Comparison of ENCODE assay signal across 8 mouse cellular contexts in the genomic region with DNA sequence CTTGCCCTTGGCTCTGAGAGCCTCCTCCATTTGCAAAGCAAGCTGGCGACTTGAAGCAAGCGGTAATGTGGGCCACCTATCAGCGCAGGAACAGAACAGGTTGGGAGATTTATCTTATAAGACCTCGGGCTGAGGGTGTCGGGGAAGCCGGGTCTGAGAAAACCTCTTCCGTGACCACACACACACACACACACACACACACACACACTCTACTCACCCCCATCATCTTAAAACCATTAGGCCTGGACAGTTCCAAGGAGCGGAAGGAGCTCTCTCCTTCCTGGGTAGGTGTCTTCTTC. TPM values are rescaled to one million over a fixed set of nuclear protein-coding genes. Genes with fewer than 3 reads are reported as not detected.
DNase-seq lines count a peak whose midpoint lies in the region; ATAC-seq and TF ChIP-seq lines count a peak whose summit lies in the region.

No protein-coding gene starts in this region.

- peaks cover 37% of the 10 kb centered on the region for H3K79me2 ChIP-seq in MEL (ENCODE audit: control insufficient read depth, insufficient read depth, low read length, poor library complexity)

- TF ChIP-seq RAD21 in MEL (IDR thresholded peaks at IDR 0.05; ENCODE audit: low read depth, low read length): no peak

- peaks cover under 1% of the 10 kb centered on the region; the same call in 1 of the 2 replicates for H3K36me3 ChIP-seq in heart, postnatal 0 days (replicated peaks; ENCODE audit: control insufficient read depth, insufficient read depth, low read length)
- peaks cover 0 to 24% of the 10 kb centered on the region in 2 experiments; a peak in 2 of 4 replicates for H3K36me3 ChIP-seq in MEL (ENCODE audit: control insufficient read depth in 1 of 2, insufficient read depth in 2 of 2, low read length in 2 of 2)
- H3K36me3 ChIP-seq in hindbrain, embryonic 15.5 days: peaks cover 5% of the 10 kb centered on the region
- H3K36me3 ChIP-seq in megakaryocyte, embryonic 14.5 days (replicated peaks; ENCODE audit: low read length): peaks cover 43% of the 10 kb centered on the region

- TF ChIP-seq POLR2A in MEL (IDR thresholded peaks at IDR 0.05; ENCODE audit: control insufficient read depth in 1 of 2, insufficient read depth in 1 of 2, low read depth in 1 of 2, low read length in 2 of 2, poor library complexity in 1 of 2): no peak

- TF ChIP-seq EP300 in heart, postnatal 0 days (IDR thresholded peaks at IDR 0.05; ENCODE audit: low read depth): no peak
- peak in 1 of 2 experiments; percentile 51; a peak in 1 of 4 replicates for TF ChIP-seq EP300 in MEL (IDR thresholded peaks at IDR 0.05; ENCODE audit: low read depth in 1 of 2, low read length in 2 of 2)

- peak overlapping the region; percentile 64 for H3K4me2 ChIP-seq in heart, postnatal 0 days (ENCODE audit: low read depth, low read length)
- peak overlapping the region; percentile 44 for H3K4me2 ChIP-seq in hindbrain, embryonic 15.5 days

- no peak for TF ChIP-seq CTCF in heart, postnatal 0 days (IDR thresholded peaks at IDR 0.05; ENCODE audit: low read depth)
- TF ChIP-seq CTCF in MEL (IDR thresholded peaks at IDR 0.05 in 2 of 3, conservative IDR thresholded peaks at IDR 0.05 in 1 of 3; ENCODE audit: control insufficient read depth in 1 of 3, insufficient read depth in 1 of 3, low read depth in 2 of 3, low read length in 3 of 3, poor library complexity in 1 of 3, severe bottlenecking in 1 of 3): no peak

- 80% methylated on average over 8 of the region's 8 CpGs for WGBS in heart, postnatal 0 days
- 86% methylated on average over 8 of the region's 8 CpGs for WGBS in hindbrain, embryonic 15.5 days

- H3K27me3 ChIP-seq in heart, postnatal 0 days (ENCODE audit: control insufficient read depth, insufficient read depth, low read length): no peaks in the 10 kb centered on the region
- no peaks in the 10 kb centered on the region for H3K27me3 ChIP-seq in MEL (ENCODE audit: control insufficient read depth in 1 of 2, insufficient read depth in 2 of 2, low read length in 2 of 2)
- no peaks in the 10 kb centered on the region for H3K27me3 ChIP-seq in hindbrain, embryonic 15.5 days
- H3K27me3 ChIP-seq in megakaryocyte, embryonic 14.5 days (replicated peaks): peaks cover 2% of the 10 kb centered on the region

- no peak for ATAC-seq in heart, postnatal 0 days (ENCODE audit: insufficient read depth, low read depth)
- ATAC-seq in hindbrain, embryonic 15.5 days (ENCODE audit: low FRiP score, low read depth): no peak

- peak overlapping the region; percentile 37 for H3K4me3 ChIP-seq in heart, postnatal 0 days (ENCODE audit: low read depth, low read length)
- H3K4me3 ChIP-seq in MEL (ENCODE audit: control insufficient read depth in 1 of 2, insufficient read depth in 1 of 2, low read depth in 2 of 2, low read length in 2 of 2): peak overlapping the region; percentile 78 to 79
- peak overlapping the region; percentile 20; the same call in 1 of the 2 replicates for H3K4me3 ChIP-seq in hindbrain, embryonic 15.5 days
- peak overlapping the region; percentile 95 for H3K4me3 ChIP-seq in megakaryocyte, embryonic 14.5 days (replicated peaks)

- peaks cover 8% of the 10 kb centered on the region; the same call in 1 of the 2 replicates for H3K4me1 ChIP-seq in heart, postnatal 0 days (ENCODE audit: control insufficient read depth, insufficient read depth)
- peaks cover 9 to 34% of the 10 kb centered on the region in 2 experiments for H3K4me1 ChIP-seq in MEL (ENCODE audit: control insufficient read depth in 1 of 2, insufficient read depth in 2 of 2, low read length in 2 of 2)
- H3K4me1 ChIP-seq in hindbrain, embryonic 15.5 days (replicated peaks): peaks cover 10% of the 10 kb centered on the region
- peaks cover 89% of the 10 kb centered on the region for H3K4me1 ChIP-seq in megakaryocyte, embryonic 14.5 days

- peak overlapping the region; percentile 81; the same call in 1 of the 2 replicates for H3K27ac ChIP-seq in heart, postnatal 0 days (ENCODE audit: low read depth)
- peak overlapping the region; percentile 96 for H3K27ac ChIP-seq in MEL (ENCODE audit: control insufficient read depth, low read depth, low read length)
- H3K27ac ChIP-seq in hindbrain, embryonic 15.5 days (replicated peaks): no peak overlapping the region

- no peaks in the 10 kb centered on the region for H3K9me3 ChIP-seq in heart, postnatal 0 days (replicated peaks; ENCODE audit: control insufficient read depth, low read length)
- H3K9me3 ChIP-seq in MEL (replicated peaks; ENCODE audit: insufficient read depth, low read length): no peaks in the 10 kb centered on the region
- H3K9me3 ChIP-seq in hindbrain, embryonic 15.5 days: no peaks in the 10 kb centered on the region
- H3K9me3 ChIP-seq in megakaryocyte, embryonic 14.5 days: no peaks in the 10 kb centered on the region

- peak overlapping the region; percentile 53; the same call in 1 of the 2 replicates for H3K9ac ChIP-seq in heart, postnatal 0 days (replicated peaks; ENCODE audit: low read depth, low read length)
- peak overlapping the region; percentile 85 for H3K9ac ChIP-seq in MEL (ENCODE audit: control insufficient read depth, low read depth, low read length, poor library complexity, severe bottlenecking)
- no peak overlapping the region for H3K9ac ChIP-seq in hindbrain, embryonic 15.5 days

- DNase-seq in heart, postnatal 0 days (ENCODE audit: low spot score): no peak
- DNase-seq in heart, adult 8-10 months (ENCODE audit: low spot score): no peak
- no peak for DNase-seq in MEL (ENCODE audit: low read depth, low spot score)
- no peak for DNase-seq in gastrocnemius, postnatal 25 days
- DNase-seq in right cerebral cortex, postnatal 25 days: no peak
- DNase-seq in thymus, adult 18-20 months: no peak

TF ChIP-seq in MEL, 35 proteins besides CTCF, POLR2A, EP300 and RAD21 (continues in another document):
- TF ChIP-seq CHD2 (IDR thresholded peaks at IDR 0.05; ENCODE audit: low read length) (no peak), SIN3A (IDR thresholded peaks at IDR 0.05; ENCODE audit: low read length) (no peak), HCFC1 (IDR thresholded peaks at IDR 0.05; ENCODE audit: low read depth, low read length) (no peak), TCF12 (IDR thresholded peaks at IDR 0.05; ENCODE audit: low read depth, low read length) (peak; percentile 46; the same call in 1 of the 2 replicates), MXI1 (IDR thresholded peaks at IDR 0.05; ENCODE audit: low read depth, low read length) (no peak), ELF1 (IDR thresholded peaks at IDR 0.05; ENCODE audit: low read depth, low read length) (peak; percentile 37; the same call in 1 of the 2 replicates), GATA1 (IDR thresholded peaks at IDR 0.05; ENCODE audit: low read depth, low read length) (0 out of 2 replicates have a peak, but pooled peaks have one; percentile 32), ZMIZ1 (IDR thresholded peaks at IDR 0.05; ENCODE audit: low read depth, low read length) (no peak), POLR2AphosphoS2 (IDR thresholded peaks at IDR 0.05; ENCODE audit: low read length) (no peak), GABPA (IDR thresholded peaks at IDR 0.05; ENCODE audit: low read depth, low read length) (no peak), TAL1 (IDR thresholded peaks at IDR 0.05; ENCODE audit: low read length) (peak; percentile 52; the same call in 1 of the 2 replicates), JUND (IDR thresholded peaks at IDR 0.05; ENCODE audit: low read depth, low read length) (no peak), MEF2A (IDR thresholded peaks at IDR 0.05; ENCODE audit: extremely low read depth, insufficient replicate concordance, low read depth, low read length, poor library complexity, severe bottlenecking) (no peak), BHLHE40 (IDR thresholded peaks at IDR 0.05; ENCODE audit: borderline replicate concordance, low read depth, low read length) (0 out of 2 replicates have a peak, but pooled peaks have one; percentile 6), SMC3 (IDR thresholded peaks at IDR 0.05; ENCODE audit: low read depth, low read length) (no peak)

RNA-seq across cellular contexts. Expression of a gene that starts 0.7 kb away (rescaled TPM):
- 3.5 and 5.8 TPM in 2 replicates for total RNA-seq in heart, postnatal 0 days (2014; rRNA removed; ENCODE audit: low replicate concordance)
- 2.5 and 2.8 TPM in 2 replicates for polyA plus RNA-seq in heart, postnatal 0 days (2015; fragmentation: Nextera tagmentation; extraction: Ambion mirVana)
- 1 to 10 TPM; 2.5 to 4.0 (median 3.6) TPM for total RNA-seq in heart, adult 8-10 months (2022)
- total RNA-seq in MEL (2012; rRNA removed): 110 and 121 TPM in 2 replicates
- 100 to 1,000 TPM in 1 of 2 experiments, not detected in 1; 154 TPM for polyA plus RNA-seq in MEL (2012; ENCODE audit: insufficient read depth in 1 of 2, insufficient read length in 2 of 2, low read depth in 1 of 2, low replicate concordance in 2 of 2, missing spikeins in 1 of 2)
- polyA plus RNA-seq in hindbrain, embryonic 15.5 days (2015; fragmentation: Nextera tagmentation; extraction: Ambion mirVana): 6.4 and 8.9 TPM in 2 replicates
- polyA plus RNA-seq in megakaryocyte, embryonic 14.5 days (2012; ENCODE audit: insufficient read depth, low replicate concordance): 90.3 and 202 TPM in 2 replicates
- total RNA-seq in gastrocnemius, postnatal 25 days (2021): 1 to 10 TPM in 1 of 2 experiments, under 1 TPM in 1; 0.97 to 1.9 TPM

RNA-seq across cellular contexts. Expression of a gene that starts 24.2 kb away (rescaled TPM):
- total RNA-seq in heart, postnatal 0 days (2014; rRNA removed; ENCODE audit: low replicate concordance): 6.6 and 23.1 TPM in 2 replicates
- polyA plus RNA-seq in heart, postnatal 0 days (2015; fragmentation: Nextera tagmentation; extraction: Ambion mirVana): 0.99 and 1.4 TPM in 2 replicates
- 10 to 100 TPM; 32.4 to 33.8 (median 33.1) TPM for total RNA-seq in heart, adult 8-10 months (2022)
- total RNA-seq in MEL (2012; rRNA removed): 3.4 and 3.5 TPM in 2 replicates
- polyA plus RNA-seq in MEL (2012; ENCODE audit: insufficient read depth in 1 of 2, insufficient read length in 2 of 2, low read depth in 1 of 2, low replicate concordance in 2 of 2, missing spikeins in 1 of 2): 10 to 100 TPM in 1 of 2 experiments, not detected in 1; 12.7 TPM
- polyA plus RNA-seq in hindbrain, embryonic 15.5 days (2015; fragmentation: Nextera tagmentation; extraction: Ambion mirVana): 1.8 and 2.2 TPM in 2 replicates
- 132 and 226 TPM in 2 replicates for polyA plus RNA-seq in megakaryocyte, embryonic 14.5 days (2012; ENCODE audit: insufficient read depth, low replicate concordance)
- total RNA-seq in gastrocnemius, postnatal 25 days (2021): 10 to 100 TPM; 29.1 to 30.2 TPM

RNA-seq across cellular contexts. Expression of a gene that starts 31.3 kb away (rescaled TPM):
- total RNA-seq in heart, postnatal 0 days (2014; rRNA removed; ENCODE audit: low replicate concordance): 24.1 and 33.0 TPM in 2 replicates
- 14.9 and 15.4 TPM in 2 replicates for polyA plus RNA-seq in heart, postnatal 0 days (2015; fragmentation: Nextera tagmentation; extraction: Ambion mirVana)
- 10 to 100 TPM; 12.2 to 18.5 (median 14.2) TPM for total RNA-seq in heart, adult 8-10 months (2022)
- total RNA-seq in MEL (2012; rRNA removed): 21.4 and 29.5 TPM in 2 replicates
- 10 to 100 TPM in 1 of 2 experiments, not detected in 1; 53.0 TPM for polyA plus RNA-seq in MEL (2012; ENCODE audit: insufficient read depth in 1 of 2, insufficient read length in 2 of 2, low read depth in 1 of 2, low replicate concordance in 2 of 2, missing spikeins in 1 of 2)
- polyA plus RNA-seq in hindbrain, embryonic 15.5 days (2015; fragmentation: Nextera tagmentation; extraction: Ambion mirVana): 48.1 and 53.1 TPM in 2 replicates
- polyA plus RNA-seq in megakaryocyte, embryonic 14.5 days (2012; ENCODE audit: insufficient read depth, low replicate concordance): 45.0 and 64.1 TPM in 2 replicates
- 10 to 100 TPM; 11.4 to 11.6 TPM for total RNA-seq in gastrocnemius, postnatal 25 days (2021)

Comparison
In these comparisons a context has a peak if more than half of its experiments do, and no peak if none do; other contexts are left out.
1. H3K4me3 ChIP-seq: peak in every context shown above with its lines; median percentile 95 in megakaryocyte, embryonic 14.5 days; 78 in MEL; 37 in heart, postnatal 0 days; 20 in hindbrain, embryonic 15.5 days.
2. RNA of a gene that starts 0.7 kb away (total RNA-seq): 110 to 121 TPM in MEL; 2.5 to 4.0 TPM in heart, adult 8-10 months, 3.5 to 5.8 TPM in heart, postnatal 0 days and 0.97 to 1.9 TPM in gastrocnemius, postnatal 25 days; every median in the first group is over 10 times any median in the second.